Mouse (Mus musculus) myocyte (in vitro differentiated cells): ENCODE measurements around the gene Myo15.

Experiments used
- MYOG ChIP-seq, 3 experiments: IDR thresholded peaks; one replicate each; pipeline ENCODE4 v1.6.1; 2011; ENCODE audit warnings: control low read depth in 2 of 3, low read depth in 2 of 3, mild to moderate bottlenecking in 2 of 3; ENCODE audit not compliant: insufficient read length in 2 of 3, control insufficient read depth in 1 of 3, insufficient read depth in 1 of 3
- POLR2A ChIP-seq: IDR thresholded peaks from one replicate; pipeline ENCODE4 v1.6.1; 2011; ENCODE audit warnings: low read depth, mild to moderate bottlenecking, control low read depth, moderate library complexity; ENCODE audit not compliant: insufficient read length
- TCF3 ChIP-seq: IDR thresholded peaks from one replicate; pipeline ENCODE4 v1.6.1; 2011; ENCODE audit warnings: low read depth, control low read depth; ENCODE audit not compliant: insufficient read length

DNA sequence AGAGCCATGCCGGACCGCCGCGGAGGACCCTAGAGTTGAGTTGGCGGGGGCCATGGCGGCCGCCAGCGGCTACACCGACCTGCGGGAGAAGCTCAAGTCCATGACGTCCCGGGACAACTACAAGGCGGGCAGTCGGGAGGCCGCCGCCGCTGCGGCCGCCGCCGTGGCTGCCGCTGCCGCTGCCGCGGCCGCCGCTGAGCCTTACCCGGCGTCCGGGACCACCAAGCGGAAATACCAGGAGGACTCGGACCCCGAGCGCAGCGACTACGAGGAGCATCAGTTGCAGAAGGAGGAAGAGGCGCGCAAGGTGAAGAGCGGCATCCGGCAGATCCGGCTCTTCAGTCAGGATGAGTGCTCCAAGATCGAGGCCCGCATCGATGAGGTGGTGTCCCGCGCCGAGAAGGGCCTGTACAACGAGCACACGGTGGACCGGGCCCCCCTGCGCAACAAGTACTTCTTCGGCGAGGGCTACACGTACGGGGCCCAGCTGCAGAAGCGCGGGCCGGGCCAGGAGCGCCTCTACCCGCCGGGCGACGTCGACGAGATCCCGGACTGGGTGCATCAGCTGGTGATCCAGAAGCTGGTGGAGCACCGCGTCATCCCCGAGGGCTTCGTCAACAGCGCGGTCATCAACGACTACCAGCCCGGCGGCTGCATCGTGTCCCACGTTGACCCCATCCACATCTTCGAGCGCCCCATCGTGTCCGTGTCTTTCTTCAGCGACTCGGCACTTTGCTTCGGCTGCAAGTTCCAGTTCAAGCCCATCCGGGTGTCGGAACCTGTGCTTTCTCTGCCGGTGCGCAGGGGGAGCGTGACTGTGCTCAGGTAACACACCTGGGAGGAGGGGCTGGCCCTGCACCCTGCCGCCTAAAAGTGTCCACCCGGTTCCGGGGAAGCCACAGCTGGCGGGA lies 69.5 kb downstream of the Myo15 start:
- TF ChIP-seq MYOG (IDR thresholded peaks at IDR 0.05; ENCODE audit: control insufficient read depth in 1 of 3, insufficient read depth in 1 of 3, insufficient read length in 2 of 3, low read depth in 2 of 3) (no peak), TCF3 (no peak), POLR2A (peak; percentile 9)
